Mouse (Mus musculus): ENCODE data around the gene Dok5.

The Dok5 gene

GRCm38 (mm10) chr2:170739713-170740365 is 8.2 kb downstream of the Dok5 start:
- no peak for DNase-seq

DNA sequence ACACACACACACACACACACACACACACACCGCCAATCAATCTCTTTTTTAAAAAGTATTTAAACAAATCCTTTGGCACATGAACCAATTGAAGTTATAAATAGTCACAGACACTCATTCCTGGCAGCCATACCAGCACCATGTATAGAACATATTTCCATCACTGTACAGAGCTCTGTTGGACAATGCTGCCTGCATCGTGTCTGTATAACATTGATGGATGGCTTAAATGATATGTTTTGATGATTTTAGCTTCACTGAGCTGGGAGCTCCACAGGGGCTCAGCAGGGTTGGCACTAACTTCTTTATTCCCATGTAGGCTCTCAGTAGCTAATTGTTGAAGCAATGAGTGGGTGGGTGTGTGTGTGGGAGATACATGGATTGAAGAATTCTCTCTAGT is 11.9 kb downstream of the Dok5 start:
- no peak for DNase-seq

- DNase-seq = no peak
Observed at GRCm38 (mm10) chr2:170748901-170749300, 17.3 kb downstream of the Dok5 start.

- no peak for DNase-seq
Observed at GRCm38 (mm10) chr2:170752191-170752850, 20.7 kb downstream of the Dok5 start.

GRCm38 (mm10) chr2:170755817-170756216 is 24.2 kb downstream of the Dok5 start:
- peak; percentile 39 for DNase-seq

GRCm38 (mm10) chr2:170756667-170757066 is 25.1 kb downstream of the Dok5 start:
- no peak for DNase-seq

DNA sequence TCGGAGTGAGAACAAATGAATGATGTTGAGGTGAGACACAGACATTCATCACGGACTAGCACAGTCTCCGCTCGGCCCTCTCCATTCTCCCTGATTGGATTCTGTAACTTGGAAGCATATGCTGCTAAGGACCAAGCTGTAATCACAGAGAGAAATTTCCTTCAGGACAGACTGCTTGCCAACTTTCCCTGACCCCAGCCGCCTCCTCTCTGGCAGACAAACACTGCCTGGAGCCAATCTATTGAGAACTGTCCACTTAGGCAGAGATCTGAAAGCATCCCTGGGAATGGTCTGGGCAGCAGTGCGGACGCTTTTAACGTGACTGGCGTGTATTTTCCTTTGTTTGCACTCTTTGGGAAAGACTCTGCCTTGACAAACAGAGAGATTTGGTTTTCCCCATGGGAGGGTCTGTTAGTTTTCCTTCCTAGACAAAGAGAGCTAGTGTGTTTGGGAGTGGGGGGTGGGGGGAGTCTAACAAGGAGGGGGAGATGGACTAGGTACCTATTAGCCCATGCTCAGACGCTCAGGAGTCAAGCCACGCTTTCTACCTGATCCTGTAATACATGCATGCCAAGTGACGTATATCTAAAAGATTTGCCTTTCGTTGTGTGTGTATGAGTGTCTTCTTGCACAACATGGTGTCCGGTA is 25.7 kb downstream of the Dok5 start:
- DNase-seq = peak; percentile 56

- no peak for DNase-seq
Observed at GRCm38 (mm10) chr2:170758201-170758600, 26.6 kb downstream of the Dok5 start.

DNA sequence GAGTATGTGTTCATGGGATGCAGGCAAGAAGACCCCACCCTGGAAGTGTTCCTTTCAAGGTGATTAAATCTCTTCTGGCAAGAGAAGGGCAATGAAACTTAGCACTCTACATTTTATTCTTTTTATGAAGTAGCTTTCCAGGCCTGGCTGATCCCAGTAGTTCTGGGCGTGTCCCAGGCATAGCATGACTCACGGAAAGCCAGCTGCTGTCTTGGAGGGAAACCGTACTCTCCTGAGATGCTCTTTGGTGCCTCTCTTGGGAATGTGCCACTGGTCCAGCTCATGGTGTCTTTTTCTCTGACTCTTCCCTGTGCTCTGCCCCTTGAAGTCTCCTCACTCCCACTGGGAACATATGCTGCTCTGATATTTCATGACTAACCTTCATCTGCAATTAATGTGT is 33.1 kb downstream of the Dok5 start:
- no peak for DNase-seq

DNA sequence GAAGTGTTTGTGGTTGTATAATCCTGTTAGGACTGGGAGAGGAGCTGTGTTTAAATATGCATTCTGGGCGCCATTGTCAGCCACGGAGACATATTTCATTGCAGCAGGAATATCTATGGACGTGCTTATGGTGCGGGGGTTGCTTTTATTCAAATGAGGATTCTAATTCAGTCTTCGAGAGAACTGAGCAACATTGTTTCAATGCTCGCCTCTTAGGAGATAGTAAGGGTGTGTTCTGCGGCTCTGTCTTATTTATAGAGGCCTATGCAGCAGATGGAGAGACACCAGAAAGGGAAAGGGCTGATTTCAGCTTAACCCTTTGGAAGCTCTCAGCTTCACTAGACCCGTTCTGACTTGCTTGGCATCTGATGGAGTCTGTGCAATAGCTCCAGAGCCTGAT is 35.6 kb downstream of the Dok5 start:
- DNase-seq = no peak

DNA sequence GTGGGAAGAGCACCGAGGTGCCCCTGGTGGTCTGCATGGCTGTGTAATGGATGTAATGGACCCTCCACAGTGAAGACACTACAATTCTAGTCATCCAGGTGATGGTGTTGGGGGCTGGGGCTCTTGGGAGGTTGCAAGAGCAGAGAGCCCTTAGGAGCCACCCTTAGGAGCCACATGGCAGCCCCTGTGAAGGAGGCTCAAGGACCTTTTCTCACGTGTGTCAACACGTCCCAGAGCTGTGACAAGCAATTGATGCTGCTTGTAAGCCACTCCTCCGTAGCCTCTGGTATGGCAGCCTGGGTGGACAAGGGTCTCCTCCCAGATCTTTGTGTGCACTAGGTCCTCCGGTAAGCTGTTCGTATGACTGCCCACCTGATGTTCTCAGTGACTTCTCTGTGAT is 37.1 kb downstream of the Dok5 start:
- DNase-seq = no peak

DNA sequence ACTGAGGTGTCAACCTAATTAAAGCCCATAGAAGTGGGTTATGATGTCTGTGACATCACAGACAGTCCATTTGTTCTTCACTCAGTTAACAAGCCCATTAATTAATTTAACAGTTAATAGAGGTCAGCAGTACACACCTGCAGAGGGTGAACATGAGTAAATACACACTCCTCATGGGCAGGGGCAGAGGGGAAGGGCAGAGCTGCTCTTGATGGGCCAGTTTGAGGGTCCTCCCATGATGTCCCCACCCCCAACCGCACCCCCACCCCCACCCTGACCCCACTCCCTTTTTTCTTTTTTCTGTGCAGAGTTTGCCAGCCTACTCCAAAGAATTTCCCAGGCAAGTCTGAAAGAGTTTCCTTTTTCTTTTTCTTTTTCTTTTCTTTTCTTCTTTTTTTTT is 39.9 kb downstream of the Dok5 start:
- DNase-seq = no peak

- peak; percentile 79 for DNase-seq
Observed at GRCm38 (mm10) chr2:170772126-170772884, 40.7 kb downstream of the Dok5 start.

DNA sequence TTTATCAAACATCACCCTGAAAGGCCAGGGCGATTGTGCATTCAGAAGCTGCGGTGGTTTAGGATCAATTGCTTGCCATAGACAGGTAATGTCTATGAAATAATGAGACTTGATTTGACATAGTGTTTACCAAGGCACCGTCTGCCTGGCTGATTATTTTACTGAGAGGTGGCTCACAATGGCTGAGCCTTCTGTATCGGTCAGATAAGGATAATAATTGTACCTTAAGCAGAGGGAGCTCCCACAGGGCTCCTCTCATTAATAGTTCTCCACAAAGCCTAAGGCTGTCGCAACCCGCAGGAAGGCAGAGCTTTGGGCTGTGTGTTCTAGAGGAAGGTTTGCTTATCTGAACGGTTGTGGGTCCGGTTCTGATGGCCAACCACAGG is 41.3 kb downstream of the Dok5 start:
- no peak for DNase-seq

GRCm38 (mm10) chr2:170775577-170775976 is 44.0 kb downstream of the Dok5 start:
- DNase-seq = no peak

DNA sequence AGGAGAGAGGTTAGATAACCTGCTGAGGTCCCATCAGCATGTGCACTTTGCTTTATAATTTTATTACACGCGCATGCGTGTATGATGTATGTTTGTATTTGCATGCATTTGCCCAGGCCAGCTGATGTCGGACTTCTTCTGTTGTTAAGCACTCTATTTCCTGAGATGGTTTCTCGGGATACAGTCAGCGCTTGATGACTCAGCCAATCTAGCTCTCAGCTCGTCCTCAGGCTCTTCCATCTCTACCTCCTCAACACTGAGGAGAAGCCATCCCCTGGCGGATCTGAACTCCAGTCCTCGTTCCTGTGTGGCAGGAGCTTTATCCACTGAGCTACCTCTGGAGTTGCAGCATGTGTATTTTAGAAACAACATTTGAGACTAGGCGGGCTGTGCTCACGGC is 44.5 kb downstream of the Dok5 start:
- DNase-seq = no peak

GRCm38 (mm10) chr2:170777572-170777971 is 46.0 kb downstream of the Dok5 start:
- DNase-seq = no peak

DNA sequence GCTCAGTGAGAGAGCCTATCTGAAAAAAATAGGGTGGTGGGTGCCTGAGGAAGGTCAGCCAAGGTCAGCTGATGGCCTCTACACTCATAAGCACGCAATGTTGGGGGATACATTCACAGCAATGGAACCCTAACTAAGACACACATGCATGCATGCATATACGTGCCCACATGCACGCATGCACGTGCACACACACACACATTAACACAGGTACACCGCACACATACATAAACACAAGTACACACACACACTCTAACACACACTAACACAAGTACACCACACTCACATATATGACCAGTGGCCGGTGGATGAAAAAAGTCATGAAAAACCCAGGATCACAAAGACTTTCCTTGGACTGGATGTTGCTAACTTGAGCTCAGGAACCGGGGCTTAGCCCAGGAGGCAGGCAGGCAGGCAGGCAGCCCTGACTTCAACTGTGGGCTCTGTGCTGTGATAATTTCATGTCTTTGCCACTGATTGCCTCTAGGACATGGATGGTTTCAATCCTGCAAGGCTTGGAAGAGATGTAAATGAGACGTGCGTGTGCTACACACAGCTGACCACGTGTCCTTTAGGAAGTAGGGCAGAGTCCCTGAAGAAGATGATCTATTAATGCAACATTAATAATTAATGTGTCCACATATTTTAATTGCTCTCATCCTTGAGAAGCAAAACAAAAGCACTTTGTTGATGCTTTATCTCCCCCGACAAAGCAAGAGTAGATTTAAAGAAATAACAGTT is 48.6 kb downstream of the Dok5 start:
- no peak for DNase-seq

GRCm38 (mm10) chr2:170788101-170788500 is 56.5 kb downstream of the Dok5 start:
- DNase-seq = no peak

GRCm38 (mm10) chr2:170791332-170792017 is 59.9 kb downstream of the Dok5 start:
- DNase-seq = peak; percentile 70

GRCm38 (mm10) chr2:170795242-170795641 is 63.6 kb downstream of the Dok5 start:
- DNase-seq = no peak

DNA sequence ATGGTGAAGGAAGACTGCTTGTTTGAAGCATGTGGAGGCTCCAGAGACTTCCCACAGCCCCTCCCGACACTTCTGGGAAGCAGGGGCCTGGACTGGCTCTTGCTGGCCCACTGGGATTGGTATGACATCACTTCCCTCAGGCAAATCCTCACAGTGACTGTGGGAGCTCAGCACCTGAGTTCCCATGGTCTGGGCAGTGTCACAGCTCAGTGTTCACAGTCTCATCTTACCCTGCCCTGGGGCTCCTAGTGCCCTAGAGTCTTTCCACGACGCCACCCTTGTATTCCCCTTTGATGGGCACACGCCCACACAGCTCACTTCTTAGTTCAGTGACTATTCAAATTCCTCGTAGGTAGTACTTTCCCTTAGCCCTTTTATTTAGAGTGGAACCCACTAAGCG is 71.4 kb downstream of the Dok5 start:
- DNase-seq = no peak

Data from embryo, embryonic 11 days (tissue).